ENCODE assay signal across 9 mouse cellular contexts in the genomic region with DNA sequence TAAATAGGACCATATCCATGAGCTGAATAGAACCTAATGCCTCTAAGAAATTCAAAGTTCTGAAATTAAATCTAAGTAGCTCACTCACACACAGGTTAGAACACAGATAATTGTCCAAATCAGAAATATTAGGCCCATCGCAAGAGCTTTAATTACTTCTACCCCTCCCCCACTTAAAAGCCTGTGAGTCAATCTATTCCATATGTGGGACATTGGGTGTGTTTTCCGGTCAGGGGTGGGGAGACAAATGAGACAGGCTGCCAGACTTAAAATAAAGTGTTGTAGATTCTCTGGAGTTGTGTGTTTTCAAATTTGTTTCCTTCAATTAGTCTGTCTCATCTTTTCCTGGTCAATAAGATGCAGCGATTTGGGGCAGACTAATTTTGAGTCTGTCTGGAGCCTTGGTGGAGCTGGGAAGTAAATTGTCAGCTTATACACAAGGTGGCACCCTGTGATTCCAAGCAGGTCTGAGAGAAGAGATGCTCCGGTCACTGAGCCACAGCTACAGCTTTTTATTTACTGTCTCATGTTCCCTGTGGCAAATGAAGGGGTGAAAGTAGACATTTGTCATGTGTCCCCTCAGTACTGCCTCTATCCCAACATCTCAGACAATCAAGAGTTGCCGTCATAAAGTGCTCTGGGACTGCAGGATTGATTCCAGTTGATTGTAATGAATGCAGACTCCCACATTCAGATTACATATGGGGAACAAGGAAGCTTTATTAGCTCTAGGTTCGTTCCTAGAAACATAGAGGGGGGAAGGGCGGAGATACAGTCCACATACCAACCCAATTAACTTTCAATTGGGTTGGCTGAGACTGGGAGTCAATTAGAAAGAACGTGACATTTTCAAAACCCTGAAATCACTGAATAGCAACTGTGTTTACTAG. TPM values are rescaled to one million over a fixed set of nuclear protein-coding genes. Genes with fewer than 3 reads are reported as not detected.
DNase-seq lines count a peak whose midpoint lies in the region; ATAC-seq and TF ChIP-seq lines count a peak whose summit lies in the region.
"Had no signal": no experiment of that assay in that cellular context is flagged by ENCODE, and none has a peak within 500 bp of the region (broad histone marks: within the 10 kb centered on the region; RNA-seq: fewer than 3 reads in every experiment).

No protein-coding gene starts in this region.

- 0 out of 2 replicates have a peak overlapping the region, but pooled peaks have one; percentile 17 for H3K4me2 ChIP-seq in forebrain, embryonic 12.5 days
- no peak overlapping the region for H3K4me2 ChIP-seq in forebrain, embryonic 11.5 days (ENCODE audit: low read depth, low read length, severe bottlenecking)
- H3K4me2 ChIP-seq in midbrain, embryonic 13.5 days (replicated peaks) = no peak overlapping the region

- no peak for TF ChIP-seq CTCF in lung, adult 2 months (IDR thresholded peaks at IDR 0.05; ENCODE audit: insufficient read depth, low read length)

- WGBS in forebrain, embryonic 12.5 days = 36% methylated on average over 8 of the region's 8 CpGs
- 39% methylated on average over 8 of the region's 8 CpGs for whole genome bisulfite sequencing in forebrain, embryonic 11.5 days
- 52% methylated on average over 8 of the region's 8 CpGs for WGBS in lung, adult 2 months
- 54% methylated on average over 8 of the region's 8 CpGs for WGBS in midbrain, embryonic 13.5 days

- no peak for ATAC-seq in forebrain, embryonic 12.5 days (ENCODE audit: low FRiP score)
- no peak for ATAC-seq in forebrain, embryonic 11.5 days (replicated peaks; ENCODE audit: low FRiP score)
- no peak for ATAC-seq in midbrain, embryonic 13.5 days

- TF ChIP-seq POLR2A in lung, adult 2 months (IDR thresholded peaks at IDR 0.05; ENCODE audit: borderline replicate concordance, extremely low read depth, low read depth, low read length) = no peak

- H3K9me3 ChIP-seq in forebrain, embryonic 12.5 days = no peaks in the 10 kb centered on the region
- no peaks in the 10 kb centered on the region for H3K9me3 ChIP-seq in forebrain, embryonic 11.5 days (ENCODE audit: control insufficient read depth, low read length)
- no peaks in the 10 kb centered on the region for H3K9me3 ChIP-seq in midbrain, embryonic 13.5 days
- H3K9me3 ChIP-seq: megakaryocyte, embryonic 14.5 days had no signal

- peaks cover 13% of the 10 kb centered on the region; the same call in 1 of the 2 replicates for H3K4me1 ChIP-seq in forebrain, embryonic 12.5 days
- H3K4me1 ChIP-seq in forebrain, embryonic 11.5 days (replicated peaks; ENCODE audit: control insufficient read depth, insufficient read depth, low read length) = 0 out of 2 replicates have a peak, but pooled peaks cover 5% of the 10 kb centered on the region
- H3K4me1 ChIP-seq in lung, adult 2 months (ENCODE audit: control insufficient read depth, insufficient read depth, low read length) = peaks cover 6% of the 10 kb centered on the region; the same call in 1 of the 2 replicates
- peaks cover 7% of the 10 kb centered on the region; the same call in 1 of the 2 replicates for H3K4me1 ChIP-seq in midbrain, embryonic 13.5 days (replicated peaks)

- DNase-seq in forebrain, embryonic 11.5 days (ENCODE audit: low spot score) = no peak
- peak; percentile 17 for DNase-seq in lung, postnatal 36 days
- DNase-seq in lung, adult 2 months = no peak
- DNase-seq in embryo, embryonic 9.5 days (ENCODE audit: extremely low spot score) = peak; percentile 42
- peak; percentile 12 for DNase-seq in mesoderm, embryonic 11.5 days (ENCODE audit: low read depth, low spot score)
- DNase-seq in testis, postnatal 14 days (ENCODE audit: low spot score) = no peak

- H3K36me3 ChIP-seq in forebrain, embryonic 12.5 days (replicated peaks) = no peaks in the 10 kb centered on the region
- no peaks in the 10 kb centered on the region for H3K36me3 ChIP-seq in forebrain, embryonic 11.5 days (ENCODE audit: control insufficient read depth, insufficient read depth, low read length)
- H3K36me3 ChIP-seq in midbrain, embryonic 13.5 days = no peaks in the 10 kb centered on the region

- no peaks in the 10 kb centered on the region for H3K27me3 ChIP-seq in forebrain, embryonic 12.5 days
- H3K27me3 ChIP-seq in forebrain, embryonic 11.5 days (ENCODE audit: control insufficient read depth, insufficient read depth, low read length) = no peaks in the 10 kb centered on the region
- no peaks in the 10 kb centered on the region for H3K27me3 ChIP-seq in midbrain, embryonic 13.5 days

- no peak overlapping the region for H3K9ac ChIP-seq in forebrain, embryonic 12.5 days
- H3K9ac ChIP-seq in forebrain, embryonic 11.5 days (ENCODE audit: low read length) = no peak overlapping the region
- H3K9ac ChIP-seq in midbrain, embryonic 13.5 days (replicated peaks) = no peak overlapping the region

- no peak overlapping the region for H3K27ac ChIP-seq in forebrain, embryonic 12.5 days
- H3K27ac ChIP-seq in forebrain, embryonic 11.5 days (ENCODE audit: low read depth, low read length) = no peak overlapping the region
- H3K27ac ChIP-seq in midbrain, embryonic 13.5 days = no peak overlapping the region

- no peak overlapping the region for H3K4me3 ChIP-seq in forebrain, embryonic 12.5 days (replicated peaks)
- H3K4me3 ChIP-seq in forebrain, embryonic 11.5 days (ENCODE audit: low read depth, low read length) = no peak overlapping the region
- no peak overlapping the region for H3K4me3 ChIP-seq in lung, adult 2 months (replicated peaks; ENCODE audit: extremely low read depth, low read depth, low read length)
- H3K4me3 ChIP-seq in midbrain, embryonic 13.5 days (replicated peaks) = no peak overlapping the region
- H3K4me3 ChIP-seq: megakaryocyte, embryonic 14.5 days had no signal

RNA-seq across cellular contexts. Expression of gene Epc2, which starts 3.5 kb away (rescaled TPM):
- polyA plus RNA-seq in forebrain, embryonic 12.5 days (2016; fragmentation: Nextera tagmentation; extraction: Ambion mirVana) = 15.0 and 15.3 TPM in 2 replicates
- 12.3 and 14.4 TPM in 2 replicates for polyA plus RNA-seq in forebrain, embryonic 11.5 days (2014; fragmentation: Nextera tagmentation; extraction: Ambion mirVana)
- polyA plus RNA-seq in lung, adult 2 months (2012; rRNA removed) = 7.7 and 8.1 TPM in 2 replicates
- 13.6 and 15.1 TPM in 2 replicates for polyA plus RNA-seq in midbrain, embryonic 13.5 days (2015; fragmentation: Nextera tagmentation; extraction: Ambion mirVana)

Comparison
In these comparisons a context has a peak if more than half of its experiments do, and no peak if none do; other contexts are left out.
1. DNase-seq: peak in lung, postnatal 36 days (single experiment), embryo, embryonic 9.5 days (single experiment) and mesoderm, embryonic 11.5 days (single experiment); none in forebrain, embryonic 11.5 days (single experiment), lung, adult 2 months (single experiment) and testis, postnatal 14 days (single experiment).